Mouse (Mus musculus): ENCODE data around the gene Llcfc1.

The Llcfc1 gene

DNA sequence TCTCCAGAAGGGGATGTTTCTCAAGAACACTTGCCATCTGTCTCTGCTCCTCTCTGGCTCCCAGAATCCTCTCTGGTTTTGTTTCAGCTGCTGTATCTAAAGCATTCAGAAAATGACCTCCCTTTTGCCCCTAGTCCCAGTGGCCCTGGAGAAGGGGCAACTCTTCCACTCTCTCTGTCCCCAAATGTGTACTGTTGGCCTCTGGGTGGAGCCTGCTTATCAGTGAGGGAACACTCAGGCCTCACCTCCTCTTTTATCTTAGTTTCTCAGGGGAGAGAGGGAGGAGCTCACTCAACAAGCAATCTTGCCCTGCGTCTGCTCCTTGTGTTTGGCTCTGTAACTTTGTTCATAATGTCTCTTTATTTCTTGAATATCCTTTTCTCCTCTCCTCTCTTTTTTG lies 19.9 kb downstream of the Llcfc1 start, which contains the start of gene Kel:
Gene Kel (minus strand): TSS at position 217 of the 400 bp plus-strand sequence.
- no peak for DNase-seq (ENCODE audit: inconsistent ontology term)

DNA sequence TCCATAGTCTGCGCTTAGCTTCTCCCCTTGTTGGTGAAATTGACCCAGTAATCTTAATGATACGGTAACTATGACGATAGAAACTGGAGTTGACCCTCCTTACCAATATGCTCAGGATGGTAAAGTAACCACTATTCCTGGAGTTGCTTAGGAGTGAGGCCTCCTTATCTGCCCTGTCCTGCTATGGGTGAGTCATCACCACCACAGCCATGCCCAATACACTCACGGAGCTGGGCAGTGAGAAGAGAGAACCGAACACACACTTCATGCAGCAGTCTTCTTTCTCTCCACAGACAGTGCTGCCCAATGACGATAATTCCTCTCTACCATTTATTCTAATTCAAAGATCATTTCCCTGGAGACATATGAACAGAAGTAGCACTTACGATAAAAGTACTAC lies 22.0 kb downstream of the Llcfc1 start:
- no peak for DNase-seq (ENCODE audit: inconsistent ontology term)

DNA sequence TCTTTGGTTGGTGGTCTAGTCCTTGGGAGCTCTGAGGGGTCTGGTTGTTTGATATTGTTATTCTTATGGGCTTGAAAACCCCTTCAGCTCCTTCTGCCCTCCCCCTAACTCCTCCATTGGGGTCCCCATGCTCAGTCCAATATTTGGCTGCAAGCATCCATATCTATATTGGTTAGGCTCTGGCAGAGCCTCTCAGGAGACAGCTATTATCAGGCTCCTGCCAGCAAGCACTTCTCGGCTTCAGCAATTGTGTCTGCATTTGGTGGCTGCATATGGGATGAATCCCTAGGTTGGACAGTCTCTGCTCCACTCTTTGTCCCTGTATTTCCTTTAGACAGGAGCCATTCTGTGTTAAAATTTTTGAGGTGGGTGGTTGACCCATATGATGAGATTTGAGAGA lies 26.1 kb downstream of the Llcfc1 start:
- no peak for DNase-seq (ENCODE audit: inconsistent ontology term)

GRCm38 (mm10) chr6:41721430-41721829 lies 37.2 kb downstream of the Llcfc1 start:
- DNase-seq (ENCODE audit: inconsistent ontology term) = no peak

- DNase-seq (ENCODE audit: inconsistent ontology term) = no peak
Measured at GRCm38 (mm10) chr6:41727989-41728609, 43.9 kb downstream of the Llcfc1 start.

DNA sequence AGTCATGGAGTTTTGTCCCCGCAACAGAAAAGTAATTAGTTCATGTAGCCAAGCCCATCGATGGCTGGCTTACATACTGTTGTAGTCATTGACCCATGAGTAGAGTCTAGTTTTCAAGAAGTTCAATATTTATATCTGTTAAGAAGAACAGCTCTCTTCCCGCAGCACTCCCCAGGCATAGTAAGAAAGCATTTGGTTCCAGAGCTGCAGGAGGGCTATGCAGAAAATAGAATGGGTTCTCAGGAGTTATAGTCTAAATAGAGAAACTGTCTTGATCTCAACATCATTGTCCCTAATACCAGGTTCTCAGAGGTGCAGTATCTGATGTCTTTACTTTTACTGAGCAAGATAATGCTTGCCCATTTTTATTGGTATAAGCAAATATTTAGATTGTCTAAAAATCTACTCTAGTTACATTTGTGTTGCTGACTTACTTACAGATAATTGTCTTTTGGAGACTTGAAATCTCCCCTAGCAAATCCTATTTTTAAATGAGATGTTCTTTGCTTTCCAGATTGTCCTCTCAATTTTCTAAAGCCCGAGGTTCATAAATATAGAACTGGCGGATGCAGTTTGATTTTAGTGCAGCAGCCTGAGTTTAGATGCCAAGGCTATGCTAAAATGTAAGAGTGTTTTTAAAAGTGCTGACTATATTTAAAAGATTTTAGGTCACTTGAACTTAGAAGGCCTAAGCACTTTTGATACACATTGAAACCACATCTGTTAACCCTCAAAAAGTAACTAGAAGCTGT lies 50.7 kb downstream of the Llcfc1 start:
- no peak for DNase-seq (ENCODE audit: inconsistent ontology term)

Data from Muller cell, postnatal 12 days (primary cell).